Mouse (Mus musculus) heart, embryonic 15.5 days (tissue): Measurements from ENCODE around the gene Gm11564. TPM values are rescaled to one million over a fixed set of nuclear protein-coding genes. Genes with fewer than 3 reads are reported as not detected.
"Not testable (repeated sequence)": the region's sequence is repeated elsewhere in the genome, so short reads cannot be mapped to it uniquely, and the experiment has no call there.

ENCODE experiments used
- ATAC-seq: fragments of 200-750 bp; cut with Nextera tagmentation; replicated peaks from 2 replicates; pipeline ENCODE4 v1.8.0; 2017; ENCODE audit warnings: low read depth, moderate TSS enrichment; ENCODE audit not compliant: insufficient number of reproducible peaks, insufficient read depth, low FRiP score
- H3K27ac ChIP-seq: fragments of 300-500 bp; sonication (generic); 2 replicates; pipeline ENCODE4 v1.5.1; 2015; ENCODE audit warnings: mild to moderate bottlenecking, inconsistent platforms
- H3K27me3 ChIP-seq: fragments of 300-500 bp; sonication (generic); 2 replicates; pipeline ENCODE4 v1.6.1; 2015; ENCODE audit warnings: inconsistent platforms
- H3K36me3 ChIP-seq: fragments of 300-500 bp; sonication (generic); 2 replicates; pipeline ENCODE4 v1.6.1; 2015; ENCODE audit warnings: mild to moderate bottlenecking, inconsistent platforms
- H3K4me1 ChIP-seq: fragments of 300-500 bp; sonication (generic); replicated peaks from 2 replicates; pipeline ENCODE4 v1.6.1; 2015; ENCODE audit warnings: inconsistent platforms
- H3K4me2 ChIP-seq: fragments of 300-500 bp; sonication (generic); 2 replicates; pipeline ENCODE4 v1.6.1; 2015; ENCODE audit warnings: inconsistent platforms, mild to moderate bottlenecking, moderate library complexity
- H3K4me3 ChIP-seq: fragments of 300-500 bp; sonication (generic); 2 replicates; pipeline ENCODE4 v1.5.1; 2015; ENCODE audit warnings: mild to moderate bottlenecking, inconsistent platforms
- H3K9ac ChIP-seq: fragments of 300-500 bp; sonication (generic); 2 replicates; pipeline ENCODE4 v1.6.1; 2015; ENCODE audit warnings: mild to moderate bottlenecking, inconsistent platforms
- H3K9me3 ChIP-seq: fragments of 300-500 bp; sonication (generic); replicated peaks from 2 replicates; pipeline ENCODE4 v1.6.1; 2016; ENCODE audit warnings: inconsistent platforms
- WGBS: fragments of 180-500 bp; shearing (Covaris S2); methylation state at CpG from one replicate; pipeline ENCODE4 v1.1.7; 2015; ENCODE audit warnings: mixed read lengths; 5-methylcytosine and 5-hydroxymethylcytosine counted together
- polyA plus RNA-seq: library from polyadenylated mRNA; unstranded; fragments of >200 nt; fragmentation: Nextera tagmentation; extraction: Ambion mirVana; gene quantifications from 2 replicates; pipeline ENCODE4 v1.2.1, GENCODE M21; 2015

Gene Gm11564
- not detected in 2 replicates for polyA plus RNA-seq

GRCm38 (mm10) chr11:99815566-99815965, at the start of gene Gm11564:
Gene Gm11564, minus strand, starts transcription at chr11:99815666.
- 73% methylated on average over 2 of the region's 2 CpGs for WGBS

GRCm38 (mm10) chr11:99864176-99864575, 48.7 kb upstream of the Gm11564 start, which contains the start of gene Gm11559:
Gene Gm11559, plus strand, starts transcription at chr11:99864476.
- H3K4me1 ChIP-seq, H3K9ac ChIP-seq, H3K4me2 ChIP-seq, H3K4me3 ChIP-seq, H3K27me3 ChIP-seq, H3K9me3 ChIP-seq, ATAC-seq, H3K27ac ChIP-seq, H3K36me3 ChIP-seq: not testable (repeated sequence)
- 32% methylated on average over 1 of the region's 1 CpGs for WGBS

More at GRCm38 (mm10) chr11:99815566-99815965, at the start of gene Gm11564:
- not testable (repeated sequence) for H3K4me1 ChIP-seq, H3K36me3 ChIP-seq, H3K9ac ChIP-seq, H3K9me3 ChIP-seq, H3K4me3 ChIP-seq, H3K27me3 ChIP-seq, H3K27ac ChIP-seq, H3K4me2 ChIP-seq, ATAC-seq

GRCm38 (mm10) chr11:99858761-99859160, 43.3 kb upstream of the Gm11564 start:
- Histone ChIP-seq H3K4me2 (no peak overlapping the region), H3K27me3 (no peaks in the 10 kb centered on the region), H3K9me3 (no peaks in the 10 kb centered on the region), H3K4me1 (no peaks in the 10 kb centered on the region), H3K9ac (no peak overlapping the region), H3K27ac (no peak overlapping the region), H3K36me3 (no peaks in the 10 kb centered on the region), H3K4me3 (no peak overlapping the region)
- ATAC-seq = no peak
- WGBS = 74% methylated on average over 2 of the region's 2 CpGs

GRCm38 (mm10) chr11:99857617-99858016, 42.2 kb upstream of the Gm11564 start, which contains the start of gene Gm11568:
Gene Gm11568, plus strand, starts transcription at chr11:99857917.
- no peaks in the 10 kb centered on the region for H3K9me3 ChIP-seq
- H3K27ac ChIP-seq = no peak within 1 kb of the TSS
- ATAC-seq = no peak
- H3K36me3 ChIP-seq = no peaks in the 10 kb centered on the region
- 83% methylated on average over 2 of the region's 2 CpGs for WGBS
- no peak within 1 kb of the TSS for H3K4me3 ChIP-seq
- H3K27me3 ChIP-seq = no peaks in the 10 kb centered on the region
- H3K4me2 ChIP-seq = no peak within 1 kb of the TSS
- H3K4me1 ChIP-seq = no peaks in the 10 kb centered on the region
- no peak within 1 kb of the TSS for H3K9ac ChIP-seq

- 48% methylated on average over 3 of the region's 3 CpGs for WGBS
- no peaks in the 10 kb centered on the region for H3K4me1 ChIP-seq
- no peak overlapping the region for H3K4me2 ChIP-seq
- no peak overlapping the region for H3K4me3 ChIP-seq
- no peaks in the 10 kb centered on the region for H3K9me3 ChIP-seq
- H3K9ac ChIP-seq = no peak overlapping the region
- H3K36me3 ChIP-seq = no peaks in the 10 kb centered on the region
- ATAC-seq = no peak
- no peak overlapping the region for H3K27ac ChIP-seq
- H3K27me3 ChIP-seq = no peaks in the 10 kb centered on the region
These were observed 38.7 kb upstream of the Gm11564 start for GRCm38 (mm10) chr11:99854121-99854520.

- Histone ChIP-seq H3K4me2 (no peak within 1 kb of the TSS), H3K36me3 (no peaks in the 10 kb centered on the region), H3K27me3 (no peaks in the 10 kb centered on the region), H3K27ac (no peak within 1 kb of the TSS), H3K9ac (no peak within 1 kb of the TSS), H3K4me3 (no peak within 1 kb of the TSS), H3K9me3 (no peaks in the 10 kb centered on the region), H3K4me1 (no peaks in the 10 kb centered on the region)
- no peak for ATAC-seq
These were observed 36.0 kb upstream of the Gm11564 start, which contains the start of gene Krtap4-16 for GRCm38 (mm10) chr11:99851508-99851907. Gene Krtap4-16, minus strand, starts transcription at chr11:99851608.

DNA sequence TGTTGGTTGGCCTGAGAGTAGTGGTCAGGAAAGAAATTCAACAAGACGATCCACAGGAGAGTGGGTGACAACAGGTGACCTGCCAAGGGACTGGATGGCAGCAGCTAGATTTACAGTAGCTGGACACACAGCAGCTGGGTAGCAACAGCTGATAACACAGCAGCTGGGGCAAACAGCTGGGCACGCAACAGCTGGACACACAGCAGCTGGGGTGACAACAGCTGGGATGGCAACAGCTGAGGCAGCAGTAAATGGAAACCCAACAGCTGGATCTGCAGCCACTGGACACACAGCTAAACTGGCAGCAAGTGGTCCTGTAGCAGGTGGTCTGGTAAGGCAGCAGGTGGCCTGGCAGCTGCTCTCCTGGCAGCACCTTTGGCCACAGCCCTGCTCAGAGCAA, 31.3 kb upstream of the Gm11564 start:
- ATAC-seq = no peak
- no peaks in the 10 kb centered on the region for H3K4me1 ChIP-seq
- no peak overlapping the region for H3K9ac ChIP-seq
- no peak overlapping the region for H3K4me3 ChIP-seq
- H3K9me3 ChIP-seq = no peaks in the 10 kb centered on the region
- no peaks in the 10 kb centered on the region for H3K36me3 ChIP-seq
- WGBS = 77% methylated on average over 2 of the region's 2 CpGs
- H3K4me2 ChIP-seq = no peak overlapping the region
- H3K27me3 ChIP-seq = no peaks in the 10 kb centered on the region
- H3K27ac ChIP-seq = no peak overlapping the region

DNA sequence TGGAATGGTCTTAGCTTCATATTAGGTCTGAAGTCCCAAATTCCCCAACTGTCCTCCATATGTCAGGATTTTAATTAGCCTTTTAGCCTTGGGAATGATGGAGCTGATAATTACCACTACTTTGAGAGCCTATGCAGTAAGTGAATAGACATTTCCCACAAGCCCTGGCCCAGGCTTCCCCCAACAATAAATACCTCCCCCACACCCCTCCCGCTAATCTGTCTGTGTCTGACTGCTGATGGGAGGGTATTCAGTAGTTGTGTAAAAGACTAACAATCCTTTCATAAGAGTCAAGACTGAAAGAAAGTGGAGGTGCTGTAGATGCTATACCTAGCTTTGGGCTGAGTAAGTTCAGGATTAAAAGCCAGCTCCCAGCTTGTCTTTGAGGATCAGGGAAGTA, 26.7 kb upstream of the Gm11564 start:
- Histone ChIP-seq H3K27ac (no peak overlapping the region), H3K9me3 (no peaks in the 10 kb centered on the region), H3K4me3 (no peak overlapping the region), H3K9ac (no peak overlapping the region), H3K4me2 (no peak overlapping the region), H3K36me3 (no peaks in the 10 kb centered on the region), H3K4me1 (no peaks in the 10 kb centered on the region), H3K27me3 (no peaks in the 10 kb centered on the region)
- WGBS = 72% methylated on average over 1 of the region's 1 CpGs
- ATAC-seq = no peak

DNA sequence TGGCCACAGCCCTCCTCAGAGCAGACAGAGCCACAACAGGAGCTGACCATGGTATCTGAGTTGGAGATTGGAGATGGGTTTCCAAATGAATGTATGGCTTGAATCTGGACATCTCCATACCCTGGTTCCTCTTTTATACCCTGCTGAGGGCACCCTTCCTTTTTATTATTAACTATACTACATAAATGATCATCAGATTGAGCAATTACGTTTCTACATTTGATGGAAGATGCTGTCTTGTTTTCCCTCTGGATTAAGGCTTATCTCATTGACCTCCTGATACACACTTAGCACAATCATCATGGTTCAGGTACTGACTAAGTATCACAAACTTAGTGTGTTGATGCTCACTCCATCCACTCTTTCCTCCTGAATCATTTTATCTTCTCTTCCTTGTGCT, 22.5 kb upstream of the Gm11564 start, which contains the start of gene 2300003K06Rik:
Gene 2300003K06Rik (minus strand): TSS at position 101 of the 400 bp plus-strand sequence.
- Histone ChIP-seq H3K36me3 (no peaks in the 10 kb centered on the region), H3K4me2 (no peak within 1 kb of the TSS), H3K4me1 (no peaks in the 10 kb centered on the region), H3K27ac (no peak within 1 kb of the TSS), H3K9me3 (no peaks in the 10 kb centered on the region), H3K27me3 (no peaks in the 10 kb centered on the region), H3K4me3 (no peak within 1 kb of the TSS), H3K9ac (no peak within 1 kb of the TSS)
- no peak for ATAC-seq
- WGBS = 69% methylated on average over 1 of the region's 1 CpGs

DNA sequence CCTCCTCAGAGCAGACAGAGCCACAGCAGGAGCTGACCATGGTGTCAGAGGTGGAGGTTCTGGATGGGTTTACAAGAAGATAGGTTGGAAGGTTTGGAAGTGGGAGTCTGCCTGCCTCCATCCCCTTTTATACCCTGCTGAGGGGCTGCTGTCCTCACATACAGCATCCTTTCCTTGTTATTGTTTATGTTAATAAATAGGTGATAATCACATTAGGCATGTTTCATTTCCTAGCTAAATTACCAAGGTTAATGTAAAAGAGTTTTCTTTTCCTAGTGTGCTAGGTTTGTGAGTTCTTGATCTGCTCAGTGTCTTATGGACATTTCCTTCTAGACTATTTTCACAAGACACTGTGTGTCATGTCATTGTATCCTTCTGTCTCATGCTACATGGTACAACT, 5.7 kb downstream of the Gm11564 start, which contains the start of gene Krtap4-13:
Gene Krtap4-13 (minus strand): TSS at position 101 of the 400 bp plus-strand sequence.
- not testable (repeated sequence) for H3K9me3 ChIP-seq, H3K4me1 ChIP-seq, H3K4me2 ChIP-seq, H3K36me3 ChIP-seq, H3K4me3 ChIP-seq, H3K27ac ChIP-seq, H3K27me3 ChIP-seq, ATAC-seq, H3K9ac ChIP-seq

- not testable (repeated sequence) for H3K4me1 ChIP-seq, H3K9me3 ChIP-seq, H3K27ac ChIP-seq, H3K4me3 ChIP-seq, ATAC-seq, H3K27me3 ChIP-seq, H3K4me2 ChIP-seq, H3K36me3 ChIP-seq, H3K9ac ChIP-seq
- no CpG with 5 or more reads among the region's 1 CpGs for WGBS
These were observed 11.1 kb downstream of the Gm11564 start, which contains the start of gene Gm11554 for GRCm38 (mm10) chr11:99804346-99804745. Gene Gm11554, minus strand, starts transcription at chr11:99804446.

DNA sequence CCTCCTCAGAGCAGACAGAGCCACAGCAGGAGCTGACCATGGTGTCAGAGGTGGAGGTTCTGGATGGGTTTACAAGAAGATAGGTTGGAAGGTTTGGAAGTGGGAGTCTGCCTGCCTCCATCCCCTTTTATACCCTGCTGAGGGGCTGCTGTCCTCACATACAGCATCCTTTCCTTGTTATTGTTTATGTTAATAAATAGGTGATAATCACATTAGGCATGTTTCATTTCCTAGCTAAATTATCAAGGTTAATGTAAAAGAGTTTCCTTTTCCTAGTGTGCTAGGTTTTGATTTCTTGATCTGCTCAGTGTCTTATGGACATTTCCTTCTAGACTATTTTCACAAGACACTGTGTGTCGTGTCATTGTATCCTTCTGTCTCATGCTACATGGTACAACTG, 16.6 kb downstream of the Gm11564 start, which contains the start of gene Gm11569:
Gene Gm11569 (minus strand): TSS at position 101 of the 400 bp plus-strand sequence.
- no CpG with 5 or more reads among the region's 1 CpGs for WGBS
- H3K27me3 ChIP-seq = not testable (repeated sequence)

More for the DNA sequence above, 16.6 kb downstream of the Gm11564 start, which contains the start of gene Gm11569:
- not testable (repeated sequence) for H3K9me3 ChIP-seq, H3K9ac ChIP-seq, H3K4me3 ChIP-seq, H3K27ac ChIP-seq, H3K36me3 ChIP-seq, ATAC-seq, H3K4me2 ChIP-seq, H3K4me1 ChIP-seq
